Mouse (Mus musculus) intestine, embryonic 16.5 days (tissue): ENCODE results near the gene Cebpb. TPM values are rescaled to one million over a fixed set of nuclear protein-coding genes. Genes with fewer than 3 reads are reported as not detected.

Source experiments
- ATAC-seq: fragments of 200-750 bp; cut with Nextera tagmentation; 2 replicates; pipeline ENCODE4 v1.8.0; 2017; ENCODE audit warnings: moderate TSS enrichment, moderate library complexity
- H3K27ac ChIP-seq: fragments of 300-500 bp; sonication (generic); 2 replicates; pipeline ENCODE4 v1.5.1; 2014; ENCODE audit warnings: mild to moderate bottlenecking, low read length
- H3K27me3 ChIP-seq: fragments of 300-500 bp; sonication (generic); replicated peaks from 2 replicates; pipeline ENCODE4 v1.6.1; 2014; ENCODE audit warnings: low read length, control low read depth, mixed read lengths; ENCODE audit not compliant: control insufficient read depth, insufficient read depth
- H3K36me3 ChIP-seq: fragments of 300-500 bp; sonication (generic); 2 replicates; pipeline ENCODE4 v1.6.1; 2014; ENCODE audit warnings: low read length, control low read depth; ENCODE audit not compliant: control insufficient read depth, insufficient read depth
- H3K4me1 ChIP-seq: fragments of 300-500 bp; sonication (generic); 2 replicates; pipeline ENCODE4 v1.6.1; 2014; ENCODE audit warnings: low read length, control low read depth, mixed read lengths; ENCODE audit not compliant: control insufficient read depth, insufficient read depth
- H3K4me2 ChIP-seq: fragments of 300-500 bp; sonication (generic); 2 replicates; pipeline ENCODE4 v1.6.1; 2014; ENCODE audit warnings: low read depth, low read length, control low read depth
- H3K4me3 ChIP-seq: fragments of 300-500 bp; sonication (generic); 2 replicates; pipeline ENCODE4 v1.5.1; 2014; ENCODE audit warnings: mild to moderate bottlenecking, low read length
- H3K9ac ChIP-seq: fragments of 300-500 bp; sonication (generic); 2 replicates; pipeline ENCODE4 v1.6.1; 2014; ENCODE audit warnings: low read depth, low read length
- H3K9me3 ChIP-seq: fragments of 300-500 bp; sonication (generic); 2 replicates; pipeline ENCODE4 v1.6.1; 2016; ENCODE audit warnings: low read length, control low read depth; ENCODE audit not compliant: control insufficient read depth
- WGBS: fragments of 180-500 bp; shearing (Covaris S2); extraction: QIAGEN DNeasy Blood & Tissue Kit; methylation state at CpG from one replicate; pipeline ENCODE4 v1.1.7; 2014; 5-methylcytosine and 5-hydroxymethylcytosine counted together
- polyA plus RNA-seq: library from polyadenylated mRNA; unstranded; fragments of >200 nt; fragmentation: Nextera tagmentation; extraction: Ambion mirVana; gene quantifications from 2 replicates; pipeline ENCODE4 v1.2.1, GENCODE M21; 2015

Cebpb gene
- polyA plus RNA-seq, 1 experiment from 2014 or later = 0.65 TPM

- Histone ChIP-seq H3K27ac (no peak overlapping the region), H3K4me3 (no peak overlapping the region), H3K9ac (no peak overlapping the region), H3K27me3 (no peaks in the 10 kb centered on the region; the same call in 1 of the 2 replicates), H3K9me3 (no peaks in the 10 kb centered on the region), H3K4me2 (no peak overlapping the region), H3K4me1 (no peaks in the 10 kb centered on the region), H3K36me3 (peaks cover 2% of the 10 kb centered on the region; the same call in 1 of the 2 replicates)
- 60% methylated on average over 7 of the region's 7 CpGs for WGBS
- ATAC-seq = peak; percentile 80
Measured at GRCm38 (mm10) chr2:167652694-167653093, 36.0 kb upstream of the Cebpb start.

- no peaks in the 10 kb centered on the region; the same call in 1 of the 2 replicates for H3K27me3 ChIP-seq
- no peak overlapping the region for H3K9ac ChIP-seq
- H3K4me3 ChIP-seq = no peak overlapping the region
- no peak overlapping the region for H3K27ac ChIP-seq
- peaks cover 2% of the 10 kb centered on the region; the same call in 1 of the 2 replicates for H3K36me3 ChIP-seq
- H3K9me3 ChIP-seq = no peaks in the 10 kb centered on the region
- H3K4me2 ChIP-seq = no peak overlapping the region
- WGBS = 84% methylated on average over 10 of the region's 10 CpGs
- peaks cover 20% of the 10 kb centered on the region for H3K4me1 ChIP-seq
- no peak for ATAC-seq
Measured at GRCm38 (mm10) chr2:167654911-167655600, 33.7 kb upstream of the Cebpb start.

- H3K9ac ChIP-seq = peak overlapping the region; percentile 27; the same call in 1 of the 2 replicates
- peaks cover 2% of the 10 kb centered on the region; the same call in 1 of the 2 replicates for H3K36me3 ChIP-seq
- H3K4me3 ChIP-seq = no peak overlapping the region
- 83% methylated on average over 16 of the region's 16 CpGs for WGBS
- ATAC-seq = no peak
- no peak overlapping the region for H3K27ac ChIP-seq
- no peaks in the 10 kb centered on the region; the same call in 1 of the 2 replicates for H3K27me3 ChIP-seq
- no peaks in the 10 kb centered on the region for H3K9me3 ChIP-seq
- no peak overlapping the region for H3K4me2 ChIP-seq
- H3K4me1 ChIP-seq = peaks cover 28% of the 10 kb centered on the region
Measured at GRCm38 (mm10) chr2:167656629-167657478, 31.9 kb upstream of the Cebpb start.

GRCm38 (mm10) chr2:167657973-167658372, 30.7 kb upstream of the Cebpb start:
- Histone ChIP-seq H3K9me3 (no peaks in the 10 kb centered on the region), H3K27ac (no peak overlapping the region), H3K27me3 (no peaks in the 10 kb centered on the region; the same call in 1 of the 2 replicates), H3K4me1 (peaks cover 34% of the 10 kb centered on the region), H3K4me2 (no peak overlapping the region), H3K9ac (no peak overlapping the region), H3K4me3 (no peak overlapping the region), H3K36me3 (peaks cover 2% of the 10 kb centered on the region; the same call in 1 of the 2 replicates)
- WGBS = 87% methylated on average over 4 of the region's 4 CpGs
- no peak for ATAC-seq

- WGBS = 53% methylated on average over 11 of the region's 11 CpGs
- no peak for ATAC-seq
- H3K9me3 ChIP-seq = no peaks in the 10 kb centered on the region
- H3K4me3 ChIP-seq = 0 out of 2 replicates have a peak overlapping the region, but pooled peaks have one; percentile 2
- peak overlapping the region; percentile 47; the same call in 1 of the 2 replicates for H3K9ac ChIP-seq
- H3K36me3 ChIP-seq = peaks cover 2% of the 10 kb centered on the region; the same call in 1 of the 2 replicates
- no peak overlapping the region for H3K27ac ChIP-seq
- peak overlapping the region; percentile 90 for H3K4me2 ChIP-seq
- H3K27me3 ChIP-seq = no peaks in the 10 kb centered on the region; the same call in 1 of the 2 replicates
- H3K4me1 ChIP-seq = peaks cover 34% of the 10 kb centered on the region
Measured at GRCm38 (mm10) chr2:167658712-167659111, 30.0 kb upstream of the Cebpb start.

GRCm38 (mm10) chr2:167659177-167659846, 29.4 kb upstream of the Cebpb start:
- 47% methylated on average over 10 of the region's 10 CpGs for WGBS
- Histone ChIP-seq H3K27ac (peak overlapping the region; percentile 39), H3K4me1 (peaks cover 34% of the 10 kb centered on the region), H3K36me3 (peaks cover 2% of the 10 kb centered on the region; the same call in 1 of the 2 replicates), H3K9me3 (no peaks in the 10 kb centered on the region), H3K4me3 (peak overlapping the region; percentile 83), H3K4me2 (peak overlapping the region; percentile 90), H3K9ac (peak overlapping the region; percentile 91), H3K27me3 (no peaks in the 10 kb centered on the region; the same call in 1 of the 2 replicates)
- ATAC-seq = peak; percentile 47

- Histone ChIP-seq H3K4me1 (peaks cover 34% of the 10 kb centered on the region), H3K27me3 (no peaks in the 10 kb centered on the region), H3K9me3 (no peaks in the 10 kb centered on the region), H3K36me3 (peaks cover 2% of the 10 kb centered on the region; the same call in 1 of the 2 replicates), H3K9ac (peak overlapping the region; percentile 91), H3K27ac (peak overlapping the region; percentile 39), H3K4me3 (peak overlapping the region; percentile 83), H3K4me2 (peak overlapping the region; percentile 90)
- ATAC-seq = peak; percentile 21; the same call in 1 of the 2 replicates
- WGBS = 25% methylated on average over 13 of the region's 13 CpGs
Measured at GRCm38 (mm10) chr2:167659847-167660610, 28.7 kb upstream of the Cebpb start.

GRCm38 (mm10) chr2:167660611-167660971, 28.1 kb upstream of the Cebpb start:
- H3K9ac ChIP-seq = peak overlapping the region; percentile 91
- peaks cover 2% of the 10 kb centered on the region; the same call in 1 of the 2 replicates for H3K36me3 ChIP-seq
- 0 out of 2 replicates have a peak overlapping the region, but pooled peaks have one; percentile 39 for H3K27ac ChIP-seq
- H3K9me3 ChIP-seq = no peaks in the 10 kb centered on the region
- no peaks in the 10 kb centered on the region for H3K27me3 ChIP-seq
- H3K4me2 ChIP-seq = peak overlapping the region; percentile 90
- H3K4me1 ChIP-seq = peaks cover 34% of the 10 kb centered on the region
- peak overlapping the region; percentile 83 for H3K4me3 ChIP-seq
- no peak for ATAC-seq
- WGBS = 2% methylated on average over 12 of the region's 12 CpGs
